Mouse (Mus musculus): ENCODE measurements around the gene Nxpe5.
A peak's percentile ranks its signal among the peaks of the same experiment; 100 is the strongest.
"Not testable (repeated sequence)": the region's sequence is repeated elsewhere in the genome, so short reads cannot be mapped to it uniquely, and the experiment has no call there.

The Nxpe5 gene

GRCm38 (mm10) chr5:138225700-138226099, at the start of gene Nxpe5:
Nxpe5 (plus strand) TSS chr5:138225898.
- no peak for DNase-seq (ENCODE audit: low read depth, low spot score)

DNA sequence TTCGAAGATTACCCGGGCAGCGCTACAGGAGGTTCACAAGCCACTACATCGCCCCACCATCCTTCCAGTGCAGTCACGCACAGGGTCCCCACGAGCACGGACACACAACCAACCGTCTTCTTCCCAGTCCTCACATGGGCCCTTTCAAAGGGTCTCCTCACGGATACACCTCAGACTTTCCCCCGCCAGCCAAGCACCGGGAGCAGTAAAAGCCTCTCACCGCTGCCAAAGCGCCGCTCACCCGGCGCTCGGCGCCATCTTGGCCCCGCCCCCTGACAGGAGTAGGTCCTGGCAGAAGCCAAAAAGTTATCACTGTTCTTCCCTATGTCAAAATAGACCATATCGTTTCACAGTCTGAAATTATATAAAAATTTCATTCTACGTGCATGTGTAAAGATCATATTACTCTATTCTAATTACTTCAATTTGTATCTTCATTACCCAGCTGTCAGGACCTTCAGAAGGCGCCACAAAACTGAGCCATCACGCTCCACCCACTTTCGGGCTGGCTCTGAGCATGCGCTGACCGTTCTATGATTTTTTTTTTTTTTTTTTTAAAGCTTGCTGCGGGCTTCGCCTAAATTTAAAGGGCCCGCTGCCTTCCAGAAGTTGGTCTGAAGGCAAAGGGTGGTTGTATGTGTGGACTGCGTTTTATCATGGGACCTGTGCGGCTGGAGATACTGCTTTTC, 38.6 kb upstream of the Nxpe5 start, which contains the start of the genes Taf6 and Cnpy4:
Taf6 (minus strand) TSS at position 502 of the 689 bp plus-strand sequence.
Cnpy4 (plus strand) TSS at position 536 of the 689 bp plus-strand sequence.
- no peak for DNase-seq (ENCODE audit: low read depth, low spot score)

GRCm38 (mm10) chr5:138187661-138188306, 37.9 kb upstream of the Nxpe5 start:
- DNase-seq (ENCODE audit: low read depth, low spot score), result no peak

DNA sequence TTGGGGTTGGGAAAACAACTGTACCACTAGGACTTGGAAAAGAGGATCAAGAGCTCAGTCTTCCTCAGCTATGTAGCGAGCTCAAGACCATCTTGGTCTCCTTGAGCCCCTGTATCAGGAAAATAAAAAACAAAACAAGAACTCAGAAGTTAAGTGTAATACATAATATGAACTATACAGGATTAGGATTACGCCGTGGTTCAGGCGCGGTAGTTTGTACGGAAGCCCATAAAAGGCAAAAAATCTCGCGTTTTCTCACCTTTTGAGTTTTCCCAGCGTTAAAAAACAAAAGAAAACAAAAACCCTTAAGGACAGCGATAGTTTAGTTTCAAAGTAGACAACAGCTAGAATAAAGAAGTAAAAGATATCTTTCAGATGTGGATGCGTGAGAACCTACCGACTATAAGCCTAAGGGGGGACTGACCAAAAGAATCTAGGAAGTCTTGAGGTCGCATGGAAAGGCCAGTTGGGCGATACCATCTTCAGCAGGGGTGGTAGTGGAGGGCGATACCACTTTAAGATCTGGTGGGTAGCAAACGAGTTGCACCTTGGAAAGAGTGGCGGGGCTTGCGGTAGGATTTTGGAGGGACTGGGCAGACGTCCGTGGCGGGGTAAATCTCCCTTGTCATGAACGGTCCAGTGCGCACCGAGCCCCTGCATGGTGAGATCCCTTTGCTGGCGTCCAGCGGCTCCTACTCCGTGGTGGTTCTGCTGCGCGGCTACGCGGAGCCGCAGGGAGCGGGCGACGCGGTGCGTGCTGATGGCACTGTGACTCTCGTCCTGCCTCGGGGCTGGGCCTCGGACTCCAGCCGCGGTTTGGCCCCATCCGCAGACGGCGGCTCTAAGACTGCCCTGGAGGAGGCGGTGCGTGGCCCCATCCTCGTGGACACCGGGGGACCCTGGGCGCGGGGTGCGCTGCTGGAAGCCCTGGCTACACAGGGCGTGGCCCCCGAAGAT, 31.6 kb upstream of the Nxpe5 start, which contains the start of gene Mblac1:
Mblac1 (plus strand) TSS at position 544 of the 957 bp plus-strand sequence.
- peak; percentile 80 for DNase-seq (ENCODE audit: low read depth, low spot score)

DNA sequence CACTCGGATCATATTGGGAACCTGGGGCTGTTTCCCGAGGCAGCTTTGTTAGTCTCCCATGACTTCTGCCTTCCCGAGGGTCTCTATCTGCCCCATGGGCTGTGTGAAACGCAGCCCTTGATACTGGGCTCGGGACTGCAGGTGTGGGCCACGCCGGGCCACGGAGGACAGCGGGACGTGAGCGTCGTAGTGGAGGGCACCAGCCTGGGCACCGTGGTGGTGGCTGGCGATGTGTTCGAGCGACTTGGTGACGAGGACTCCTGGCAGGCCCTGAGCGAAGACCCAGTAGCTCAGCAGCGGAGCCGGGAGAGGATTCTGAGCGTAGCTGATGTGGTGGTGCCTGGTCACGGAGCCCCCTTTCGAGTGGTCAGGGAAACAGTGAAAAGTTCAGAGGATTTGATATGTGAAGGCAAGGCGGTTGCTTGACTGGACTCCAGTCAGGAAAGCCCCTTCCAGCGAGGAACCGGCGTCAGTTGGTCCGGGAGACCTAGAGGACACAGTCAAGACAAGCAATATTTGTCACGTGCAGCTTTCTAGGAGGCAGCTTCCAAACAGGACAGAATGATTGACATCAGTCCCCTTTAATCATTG, 30.8 kb upstream of the Nxpe5 start:
- DNase-seq (ENCODE audit: low read depth, low spot score), result no peak

- no peak for DNase-seq (ENCODE audit: low read depth, low spot score)
Measured at GRCm38 (mm10) chr5:138195463-138195862, 30.2 kb upstream of the Nxpe5 start.

DNA sequence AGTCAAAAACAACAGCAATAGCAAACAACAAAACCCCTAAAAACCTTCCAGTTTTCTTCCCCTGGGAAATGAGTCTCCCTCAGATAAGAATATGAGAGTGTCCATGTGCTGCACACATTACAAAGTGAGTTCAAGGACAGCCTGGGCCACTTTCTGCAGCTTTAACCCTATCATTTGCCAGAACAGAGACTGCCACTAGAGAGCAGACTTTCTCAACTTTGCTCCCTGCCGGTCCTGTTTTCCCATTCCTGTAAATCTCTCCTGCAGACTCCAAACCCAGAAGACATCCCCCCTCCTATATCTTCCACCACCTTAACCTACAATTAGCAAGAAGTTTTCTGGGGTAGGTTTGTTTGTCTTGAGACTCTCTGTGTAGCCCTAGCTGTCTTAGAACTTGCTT, 26.1 kb upstream of the Nxpe5 start:
- no peak for DNase-seq (ENCODE audit: low read depth, low spot score)

DNA sequence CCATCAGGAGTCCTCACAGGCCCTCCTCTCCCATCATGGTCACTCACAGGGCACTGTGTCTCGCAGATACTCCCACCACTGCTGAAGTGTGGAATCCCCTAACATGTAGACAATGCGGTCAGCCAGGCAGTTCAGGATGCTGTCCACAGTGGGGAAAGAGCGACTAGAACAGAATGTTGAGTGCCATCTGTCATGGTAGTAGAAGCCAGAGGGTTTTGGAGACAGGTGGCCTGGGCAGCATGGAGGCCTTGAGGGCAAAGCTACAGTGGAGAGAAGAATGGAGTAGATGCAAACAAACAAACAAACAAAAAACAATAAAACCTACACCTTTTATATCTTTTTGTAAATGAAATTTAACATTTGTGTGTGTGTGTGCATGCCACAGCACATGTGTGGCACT, 23.6 kb upstream of the Nxpe5 start:
- DNase-seq (ENCODE audit: low read depth, low spot score), result no peak

DNA sequence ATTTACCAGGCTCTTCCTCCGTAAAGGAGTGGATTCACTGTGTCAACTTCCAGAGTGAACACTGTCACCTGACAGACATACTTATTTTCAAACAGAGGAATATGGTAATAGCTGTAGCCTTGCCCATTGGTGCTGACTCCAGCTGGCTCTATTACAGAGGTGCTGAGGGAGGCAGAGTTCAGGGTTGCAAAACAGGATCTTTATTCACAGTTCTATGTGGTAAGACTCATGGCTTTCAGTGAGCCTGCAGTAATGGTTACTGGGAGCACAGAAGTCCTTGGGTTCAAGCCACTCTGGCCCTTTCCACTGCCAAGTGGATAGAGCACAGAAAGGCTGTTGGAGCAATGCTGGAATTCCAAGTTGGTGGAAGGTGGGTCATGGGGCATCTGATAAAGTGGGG, 18.4 kb upstream of the Nxpe5 start:
- no peak for DNase-seq (ENCODE audit: low read depth, low spot score)

GRCm38 (mm10) chr5:138207873-138208272, 17.8 kb upstream of the Nxpe5 start:
- DNase-seq (ENCODE audit: low read depth, low spot score), result no peak

DNA sequence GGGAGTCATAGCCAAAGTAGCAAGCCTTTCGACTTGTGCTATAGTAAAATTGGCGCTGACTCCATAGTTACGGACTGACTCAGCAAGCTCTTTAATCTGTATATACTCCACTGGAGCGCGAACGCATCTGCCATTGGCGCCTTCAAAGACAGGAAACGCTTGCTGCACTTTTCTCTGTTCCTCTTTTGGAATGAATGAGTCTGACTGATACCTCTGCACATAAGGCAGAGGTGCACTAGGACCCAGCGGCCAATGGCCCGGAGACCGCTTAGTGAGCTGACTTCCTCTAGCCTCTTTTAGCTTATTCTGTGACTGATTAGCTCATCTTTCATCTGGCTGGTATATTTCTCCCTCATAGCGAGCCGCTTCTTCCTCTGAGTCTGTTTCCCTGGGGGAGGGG, 9.1 kb upstream of the Nxpe5 start:
- not testable (repeated sequence) for DNase-seq (ENCODE audit: low read depth, low spot score)

- DNase-seq (ENCODE audit: low read depth, low spot score), result no peak
Measured at GRCm38 (mm10) chr5:138219864-138220263, 5.8 kb upstream of the Nxpe5 start.

- no peak for DNase-seq (ENCODE audit: low read depth, low spot score)
Measured at GRCm38 (mm10) chr5:138222111-138222510, 3.6 kb upstream of the Nxpe5 start.

GRCm38 (mm10) chr5:138223287-138223686, 2.4 kb upstream of the Nxpe5 start:
- no peak for DNase-seq (ENCODE audit: low read depth, low spot score)

GRCm38 (mm10) chr5:138226491-138226890, 793 bp downstream of the Nxpe5 start:
- no peak for DNase-seq (ENCODE audit: low read depth, low spot score)

GRCm38 (mm10) chr5:138227367-138227766, 1.7 kb downstream of the Nxpe5 start:
- DNase-seq (ENCODE audit: low read depth, low spot score), result no peak

GRCm38 (mm10) chr5:138228026-138228425, 2.3 kb downstream of the Nxpe5 start:
- no peak for DNase-seq (ENCODE audit: low read depth, low spot score)

GRCm38 (mm10) chr5:138229511-138229910, 3.8 kb downstream of the Nxpe5 start:
- DNase-seq (ENCODE audit: low read depth, low spot score), result no peak

DNA sequence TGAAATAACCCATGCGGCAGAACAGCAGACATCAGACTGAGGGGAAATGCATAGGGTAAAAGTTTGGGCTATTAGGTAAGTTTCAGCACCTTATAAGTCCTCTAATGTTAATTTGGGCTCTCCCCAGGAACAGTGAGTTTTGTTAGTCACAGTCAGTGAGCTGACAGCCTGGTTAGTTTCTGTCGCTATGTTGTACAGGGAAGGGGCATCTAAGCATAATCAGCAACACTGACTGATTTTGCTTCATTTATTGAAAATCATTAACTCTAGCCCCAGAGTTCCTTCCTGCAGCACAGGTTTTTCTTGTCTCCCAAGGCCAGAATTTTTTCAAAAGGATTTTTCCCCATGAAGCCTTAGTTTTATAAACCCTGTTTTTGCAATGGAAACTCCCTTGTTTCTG, 8.1 kb downstream of the Nxpe5 start:
- no peak for DNase-seq (ENCODE audit: low read depth, low spot score)

- no peak for DNase-seq (ENCODE audit: low read depth, low spot score)
Measured at GRCm38 (mm10) chr5:138234224-138234623, 8.5 kb downstream of the Nxpe5 start.

- DNase-seq (ENCODE audit: low read depth, low spot score), result no peak
Measured at GRCm38 (mm10) chr5:138241511-138241910, 15.8 kb downstream of the Nxpe5 start.

GRCm38 (mm10) chr5:138251144-138251543, 25.4 kb downstream of the Nxpe5 start:
- no peak for DNase-seq (ENCODE audit: low read depth, low spot score)

All from WW6 (cell line).